Mouse (Mus musculus): ENCODE measurements around the gene Rhox7a. TPM values are rescaled to one million over a fixed set of nuclear protein-coding genes. Genes with fewer than 3 reads are reported as not detected.

Rhox7a gene
- polyA plus RNA-seq, 1 experiment from 2014 or later = not detected

Other genes with a start within 250 kb of the Rhox7a start
- not detected in 2 replicates for gene Rhox4f, start 224.0 kb upstream of the Rhox7a start, polyA plus RNA-seq (2015; fragmentation: Nextera tagmentation; extraction: Ambion mirVana)
- not detected in 2 replicates for gene Rhox3g, start 203.1 kb upstream of the Rhox7a start, polyA plus RNA-seq (2015; fragmentation: Nextera tagmentation; extraction: Ambion mirVana)
- not detected in 2 replicates for gene Rhox2g, start 188.2 kb upstream of the Rhox7a start, polyA plus RNA-seq (2015; fragmentation: Nextera tagmentation; extraction: Ambion mirVana)
- not detected in 2 replicates for gene Rhox4g, start 180.4 kb upstream of the Rhox7a start, polyA plus RNA-seq (2015; fragmentation: Nextera tagmentation; extraction: Ambion mirVana)
- not detected in 2 replicates for gene Rhox3h, start 162.9 kb upstream of the Rhox7a start, polyA plus RNA-seq (2015; fragmentation: Nextera tagmentation; extraction: Ambion mirVana)
- not detected in 2 replicates for gene Rhox2h, start 158.4 kb upstream of the Rhox7a start, polyA plus RNA-seq (2015; fragmentation: Nextera tagmentation; extraction: Ambion mirVana)
- gene Rhox5, start 26.8 kb upstream of the Rhox7a start, polyA plus RNA-seq (2015; fragmentation: Nextera tagmentation; extraction: Ambion mirVana) = 2.2 and 3.3 TPM in 2 replicates
- gene Rhox6, start 4.8 kb upstream of the Rhox7a start, polyA plus RNA-seq (2015; fragmentation: Nextera tagmentation; extraction: Ambion mirVana) = not detected in 2 replicates
- not detected in 2 replicates for gene Rhox8, start 47.3 kb downstream of the Rhox7a start, polyA plus RNA-seq (2015; fragmentation: Nextera tagmentation; extraction: Ambion mirVana)
- gene Rhox7b, start 65.5 kb downstream of the Rhox7a start, polyA plus RNA-seq (2015; fragmentation: Nextera tagmentation; extraction: Ambion mirVana) = not detected in 2 replicates
- gene Rhox9, start 70.1 kb downstream of the Rhox7a start, polyA plus RNA-seq (2015; fragmentation: Nextera tagmentation; extraction: Ambion mirVana) = not detected in 2 replicates
- gene Btg1-ps1, start 187.1 kb downstream of the Rhox7a start, polyA plus RNA-seq (2015; fragmentation: Nextera tagmentation; extraction: Ambion mirVana) = not detected in 2 replicates
- not detected in 2 replicates for gene Btg1-ps2, start 211.4 kb downstream of the Rhox7a start, polyA plus RNA-seq (2015; fragmentation: Nextera tagmentation; extraction: Ambion mirVana)
- not detected in 2 replicates for gene Rhox10, start 234.8 kb downstream of the Rhox7a start, polyA plus RNA-seq (2015; fragmentation: Nextera tagmentation; extraction: Ambion mirVana)